Mouse (Mus musculus) lung, embryonic 14.5 days (tissue): ENCODE measurements around the gene Nfkbib. TPM values are rescaled to one million over a fixed set of nuclear protein-coding genes. Genes with fewer than 3 reads are reported as not detected.

ENCODE experiments used
- ATAC-seq: fragments of 200-750 bp; cut with Nextera tagmentation; 2 replicates; pipeline ENCODE4 v1.8.0; 2017; ENCODE audit warnings: mild to moderate bottlenecking, moderate TSS enrichment, moderate library complexity; ENCODE audit not compliant: insufficient read depth
- DNase-seq: peaks from one replicate; pipeline ENCODE4 v3.0.0-alpha.2; 2015
- H3K27ac ChIP-seq: fragments of 300-500 bp; sonication (generic); 2 replicates; pipeline ENCODE4 v1.5.1; 2014; ENCODE audit warnings: low read depth, mild to moderate bottlenecking, moderate library complexity
- H3K27me3 ChIP-seq: fragments of 300-500 bp; sonication (generic); 2 replicates; pipeline ENCODE4 v1.6.1; 2014; ENCODE audit warnings: low read length, control low read depth; ENCODE audit not compliant: insufficient read depth
- H3K36me3 ChIP-seq: fragments of 300-500 bp; sonication (generic); 2 replicates; pipeline ENCODE4 v1.6.1; 2014; ENCODE audit warnings: control low read depth; ENCODE audit not compliant: insufficient read depth
- H3K4me1 ChIP-seq: fragments of 300-500 bp; sonication (generic); 2 replicates; pipeline ENCODE4 v1.6.1; 2014; ENCODE audit warnings: antibody characterized with exemption, control low read depth; ENCODE audit not compliant: insufficient read depth
- H3K4me2 ChIP-seq: fragments of 300-500 bp; sonication (generic); 2 replicates; pipeline ENCODE4 v1.6.1; 2014; ENCODE audit warnings: mild to moderate bottlenecking
- H3K4me3 ChIP-seq: fragments of 300-500 bp; sonication (generic); 2 replicates; pipeline ENCODE4 v1.5.1; 2014; ENCODE audit warnings: low read depth, low read length
- H3K9ac ChIP-seq: fragments of 300-500 bp; sonication (generic); 2 replicates; pipeline ENCODE4 v1.6.1; 2014
- H3K9me3 ChIP-seq: fragments of 300-500 bp; sonication (generic); 2 replicates; pipeline ENCODE4 v1.6.1; 2016; ENCODE audit warnings: low read depth, low read length, control low read depth
- CTCF ChIP-seq: IDR thresholded peaks from 2 replicates; pipeline ENCODE4 v1.5.1; 2016; ENCODE audit warnings: antibody characterized with exemption, low read depth
- WGBS: fragments of 180-500 bp; shearing (Covaris S2); extraction: QIAGEN DNeasy Blood & Tissue Kit; methylation state at CpG from one replicate; pipeline ENCODE4 v1.1.7; 2014; 5-methylcytosine and 5-hydroxymethylcytosine counted together
- polyA plus RNA-seq: library from polyadenylated mRNA; unstranded; fragments of >200 nt; fragmentation: Nextera tagmentation; extraction: Ambion mirVana; gene quantifications from 2 replicates; pipeline ENCODE4 v1.2.1, GENCODE M21; 2014

Nfkbib gene
- polyA plus RNA-seq, 1 experiment from 2014 or later = 37.4 TPM

GRCm38 (mm10) chr7:28741709-28742438 is 25.4 kb downstream of the Nfkbib start, which contains the start of the genes Mrps12 and Sars2:
TSS of gene Mrps12 (minus strand) at chr7:28741820.
TSS of gene Sars2 (plus strand) at chr7:28741992.
- peak; percentile 99 for DNase-seq
- peak within 1 kb of the TSS; percentile 76 for H3K9ac ChIP-seq
- no peaks in the 10 kb centered on the region for H3K9me3 ChIP-seq
- peak within 1 kb of the TSS; percentile 68 for H3K4me3 ChIP-seq
- H3K4me2 ChIP-seq = peak within 1 kb of the TSS; percentile 93
- H3K27ac ChIP-seq = peak within 1 kb of the TSS; percentile 77
- WGBS = under 1% methylated on average over 39 of the region's 39 CpGs
- no peaks in the 10 kb centered on the region for H3K27me3 ChIP-seq
- peaks cover 37% of the 10 kb centered on the region for H3K36me3 ChIP-seq
- TF ChIP-seq CTCF = peak; percentile 92
- peaks cover 7% of the 10 kb centered on the region; the same call in 1 of the 2 replicates for H3K4me1 ChIP-seq
- peak; percentile 98 for ATAC-seq

- Histone ChIP-seq H3K36me3 (peaks cover 34% of the 10 kb centered on the region), H3K4me2 (peak overlapping the region; percentile 93), H3K9me3 (no peaks in the 10 kb centered on the region), H3K27me3 (no peaks in the 10 kb centered on the region), H3K4me3 (peak overlapping the region; percentile 68), H3K4me1 (peaks cover 7% of the 10 kb centered on the region; the same call in 1 of the 2 replicates), H3K9ac (peak overlapping the region; percentile 76), H3K27ac (peak overlapping the region; percentile 65; the same call in 1 of the 2 replicates)
- 1% methylated on average over 13 of the region's 13 CpGs for WGBS
- DNase-seq (no peak), ATAC-seq (0 out of 2 replicates have a peak, but pooled peaks have one; percentile 22)
- TF ChIP-seq CTCF = no peak; the same call in 1 of the 2 replicates
Observed at GRCm38 (mm10) chr7:28741368-28741708, 26.0 kb downstream of the Nfkbib start.

DNA sequence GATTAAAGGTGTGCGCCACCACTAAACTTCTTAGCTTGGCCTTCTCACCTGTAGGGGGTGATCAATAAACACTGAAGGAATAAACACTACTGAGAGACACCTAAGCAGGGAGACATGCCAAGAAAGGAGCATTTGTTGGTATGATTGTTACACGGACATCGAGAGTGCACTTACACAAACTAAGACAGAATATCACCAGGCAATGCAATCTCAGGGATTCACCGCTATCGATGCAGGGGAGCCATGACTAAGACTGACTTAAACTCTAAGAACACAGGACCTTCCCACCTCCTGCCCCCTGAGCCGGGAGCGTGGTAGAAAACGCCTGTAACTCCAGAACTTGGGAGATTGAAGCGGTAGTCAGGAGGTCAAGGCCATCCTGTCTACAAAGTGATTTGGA is 26.4 kb downstream of the Nfkbib start:
- Histone ChIP-seq H3K4me2 (peak overlapping the region; percentile 93), H3K4me1 (peaks cover 7% of the 10 kb centered on the region; the same call in 1 of the 2 replicates), H3K9me3 (no peaks in the 10 kb centered on the region), H3K36me3 (peaks cover 36% of the 10 kb centered on the region), H3K27me3 (no peaks in the 10 kb centered on the region), H3K9ac (peak overlapping the region; percentile 76), H3K4me3 (peak overlapping the region; percentile 68), H3K27ac (peak overlapping the region; percentile 65; the same call in 1 of the 2 replicates)
- no peak for ATAC-seq
- TF ChIP-seq CTCF = no peak
- no peak for DNase-seq
- 27% methylated on average over 9 of the region's 9 CpGs for WGBS

GRCm38 (mm10) chr7:28739829-28740228 is 27.5 kb downstream of the Nfkbib start:
- Histone ChIP-seq H3K4me1 (peaks cover 7% of the 10 kb centered on the region; the same call in 1 of the 2 replicates), H3K4me2 (no peak overlapping the region), H3K9ac (no peak overlapping the region), H3K36me3 (peaks cover 38% of the 10 kb centered on the region), H3K27ac (no peak overlapping the region), H3K27me3 (no peaks in the 10 kb centered on the region), H3K4me3 (no peak overlapping the region), H3K9me3 (no peaks in the 10 kb centered on the region)
- ATAC-seq (no peak), DNase-seq (no peak)
- no peak for TF ChIP-seq CTCF
- 92% methylated on average over 21 of the region's 21 CpGs for WGBS

- TF ChIP-seq CTCF = no peak
- peaks cover 6% of the 10 kb centered on the region for H3K9me3 ChIP-seq
Observed at GRCm38 (mm10) chr7:28735701-28736100, 31.6 kb downstream of the Nfkbib start.

DNA sequence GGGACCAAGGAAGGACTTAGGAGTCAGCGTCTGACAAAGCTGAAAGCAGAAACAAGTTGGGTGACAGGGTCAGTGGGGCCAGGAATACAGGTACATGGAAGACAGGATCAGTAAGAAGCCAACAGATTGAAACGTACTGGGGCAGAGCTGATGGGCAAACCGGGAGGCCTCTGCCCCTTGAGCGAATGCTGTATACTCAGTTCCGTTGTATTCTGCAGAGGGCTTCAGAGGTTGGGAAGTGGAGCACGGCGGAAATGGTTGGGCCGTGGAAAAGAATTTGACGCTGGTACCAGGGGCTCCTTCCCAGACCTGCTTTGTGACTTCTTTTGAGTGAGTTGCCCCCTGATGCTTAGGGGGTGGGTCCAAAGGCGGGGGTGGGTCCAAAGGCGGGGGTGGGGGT is 34.1 kb downstream of the Nfkbib start:
- DNase-seq = no peak
- Histone ChIP-seq H3K27me3 (0 out of 2 replicates have a peak, but pooled peaks cover 3% of the 10 kb centered on the region), H3K9ac (no peak overlapping the region), H3K36me3 (peaks cover 17% of the 10 kb centered on the region), H3K27ac (no peak overlapping the region), H3K9me3 (peaks cover 6% of the 10 kb centered on the region), H3K4me1 (no peaks in the 10 kb centered on the region), H3K4me2 (peak overlapping the region; percentile 77), H3K4me3 (peak overlapping the region; percentile 42)
- WGBS = 20% methylated on average over 11 of the region's 11 CpGs
- no peak for ATAC-seq
- TF ChIP-seq CTCF = no peak

More at GRCm38 (mm10) chr7:28735701-28736100, 31.6 kb downstream of the Nfkbib start:
- ATAC-seq = no peak
- WGBS = 74% methylated on average over 6 of the region's 6 CpGs
- Histone ChIP-seq H3K27me3 (0 out of 2 replicates have a peak, but pooled peaks cover 3% of the 10 kb centered on the region), H3K4me2 (no peak overlapping the region), H3K9ac (no peak overlapping the region), H3K4me3 (no peak overlapping the region), H3K27ac (no peak overlapping the region), H3K36me3 (peaks cover 35% of the 10 kb centered on the region), H3K4me1 (no peaks in the 10 kb centered on the region)
- DNase-seq = no peak
